Mouse (Mus musculus): ENCODE data around the gene Olfr24. TPM values are rescaled to one million over a fixed set of nuclear protein-coding genes. Genes with fewer than 3 reads are reported as not detected.

Gene Olfr24
- not detected in 2 replicates for polyA plus RNA-seq (2012; rRNA removed)

GRCm38 (mm10) chr9:18763896-18764295, at the start of gene Olfr24:
Olfr24 (minus strand) TSS chr9:18763996.

Other genes with a start within 250 kb of the Olfr24 start
- 1.8 and 3.0 TPM in 2 replicates for gene Muc16, start 89.5 kb downstream of the Olfr24 start, polyA plus RNA-seq (2012; rRNA removed)
- not detected in 2 replicates for gene Olfr828, start 55.5 kb upstream of the Olfr24 start, polyA plus RNA-seq (2012; rRNA removed)
- gene Olfr829, start 90.9 kb upstream of the Olfr24 start, polyA plus RNA-seq (2012; rRNA removed) = not detected in 2 replicates
- not detected in 2 replicates for gene Olfr830, start 110.7 kb upstream of the Olfr24 start, polyA plus RNA-seq (2012; rRNA removed)
- gene Olfr832, start 173.1 kb upstream of the Olfr24 start, polyA plus RNA-seq (2012; rRNA removed) = not detected in 2 replicates
- gene Olfr834, start 224.0 kb upstream of the Olfr24 start, polyA plus RNA-seq (2012; rRNA removed) = not detected in 2 replicates

Data from ovary, adult 2 months (tissue).